Mouse (Mus musculus) limb, embryonic 15.5 days (tissue): Measurements from ENCODE around the gene Folr1. TPM values are rescaled to one million over a fixed set of nuclear protein-coding genes. Genes with fewer than 3 reads are reported as not detected.
A peak's percentile ranks its signal among the peaks of the same experiment; 100 is the strongest.

ENCODE experiments used
- ATAC-seq: fragments of 200-750 bp; cut with Nextera tagmentation; 2 replicates; pipeline ENCODE4 v1.8.0; 2017; ENCODE audit warnings: low read depth, moderate TSS enrichment; ENCODE audit not compliant: insufficient number of reproducible peaks, low FRiP score, low TSS enrichment
- H3K27ac ChIP-seq: fragments of 300-500 bp; sonication (generic); 2 replicates; pipeline ENCODE4 v1.5.1; 2015; ENCODE audit warnings: moderate library complexity, mild to moderate bottlenecking, inconsistent platforms
- H3K27me3 ChIP-seq: fragments of 300-500 bp; sonication (generic); 2 replicates; pipeline ENCODE4 v1.6.1; 2015; ENCODE audit warnings: inconsistent platforms
- H3K36me3 ChIP-seq: fragments of 300-500 bp; sonication (generic); 2 replicates; pipeline ENCODE4 v1.6.1; 2015; ENCODE audit warnings: inconsistent platforms
- H3K4me1 ChIP-seq: fragments of 300-500 bp; sonication (generic); 2 replicates; pipeline ENCODE4 v1.6.1; 2015; ENCODE audit warnings: inconsistent platforms
- H3K4me2 ChIP-seq: fragments of 300-500 bp; sonication (generic); 2 replicates; pipeline ENCODE4 v1.6.1; 2015; ENCODE audit warnings: mild to moderate bottlenecking, inconsistent platforms
- H3K4me3 ChIP-seq: fragments of 300-500 bp; sonication (generic); 2 replicates; pipeline ENCODE4 v1.5.1; 2015; ENCODE audit warnings: mild to moderate bottlenecking, inconsistent platforms
- H3K9ac ChIP-seq: fragments of 300-500 bp; sonication (generic); 2 replicates; pipeline ENCODE4 v1.6.1; 2015; ENCODE audit warnings: inconsistent platforms
- H3K9me3 ChIP-seq: fragments of 300-500 bp; sonication (generic); 2 replicates; pipeline ENCODE4 v1.6.1; 2016; ENCODE audit warnings: inconsistent platforms
- WGBS: fragments of 180-500 bp; shearing (Covaris S2); methylation state at CpG from one replicate; pipeline ENCODE4 v1.1.7; 2015; 5-methylcytosine and 5-hydroxymethylcytosine counted together
- polyA plus RNA-seq: library from polyadenylated mRNA; unstranded; fragments of >200 nt; fragmentation: Nextera tagmentation; extraction: Ambion mirVana; gene quantifications from 2 replicates; pipeline ENCODE4 v1.2.1, GENCODE M21; 2015

The Folr1 gene
- polyA plus RNA-seq, 1 experiment from 2014 or later, result 0.65 TPM

DNA sequence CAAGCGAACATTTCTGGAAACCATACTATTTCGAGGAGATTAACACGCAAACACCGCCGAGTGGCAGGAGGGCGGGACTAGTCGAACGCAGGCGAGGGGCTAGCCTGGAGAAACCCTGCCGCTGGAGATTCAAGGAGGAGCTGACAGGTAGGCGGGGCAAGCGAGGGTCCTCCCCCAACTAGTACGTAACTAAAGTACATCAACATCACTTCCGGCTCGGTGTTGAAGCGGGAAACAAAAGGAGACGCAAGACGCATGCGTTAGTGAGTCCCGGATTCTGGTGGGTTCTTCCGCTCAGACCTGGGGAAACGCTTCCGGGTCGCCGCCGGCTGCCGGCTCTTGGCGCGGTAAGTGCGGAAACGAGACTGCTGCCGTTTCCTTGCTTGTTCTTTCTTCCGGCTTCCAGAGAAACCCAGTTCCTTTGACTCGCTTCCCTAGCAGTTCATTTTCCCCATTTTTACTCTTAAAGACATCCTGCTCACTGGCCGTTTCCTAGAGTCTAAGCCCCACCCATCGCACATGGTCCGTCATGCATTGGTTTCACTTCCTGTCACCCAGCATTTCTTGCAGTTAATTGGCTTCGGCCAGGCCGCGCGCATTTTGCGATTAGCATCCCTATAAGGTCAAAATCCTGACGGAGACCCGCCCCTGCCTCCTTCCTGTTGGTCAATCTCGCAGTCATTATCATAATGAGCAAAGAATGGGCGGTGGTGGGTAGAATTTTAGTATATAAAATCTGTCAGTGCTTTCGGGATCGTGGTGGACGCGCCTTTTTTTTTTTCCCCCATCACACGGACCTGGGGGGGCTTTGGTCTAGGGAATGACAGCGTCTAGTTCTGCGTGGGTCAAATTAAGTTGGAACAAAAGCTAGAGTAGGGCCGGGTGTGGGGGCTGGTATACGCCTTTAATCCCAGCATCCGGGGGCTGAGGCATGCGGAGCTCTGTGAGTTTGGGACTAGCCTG, 25.8 kb upstream of the Folr1 start:
- Histone ChIP-seq H3K4me1 (peaks cover 6% of the 10 kb centered on the region; the same call in 1 of the 2 replicates), H3K9ac (peak overlapping the region; percentile 31; the same call in 1 of the 2 replicates), H3K4me3 (peak overlapping the region; percentile 65), H3K36me3 (peaks cover 8% of the 10 kb centered on the region; the same call in 1 of the 2 replicates), H3K4me2 (peak overlapping the region; percentile 49), H3K27ac (peak overlapping the region; percentile 96), H3K27me3 (no peaks in the 10 kb centered on the region), H3K9me3 (no peaks in the 10 kb centered on the region)
- under 1% methylated on average over 57 of the region's 57 CpGs for WGBS
- ATAC-seq, result peak; percentile 99

DNA sequence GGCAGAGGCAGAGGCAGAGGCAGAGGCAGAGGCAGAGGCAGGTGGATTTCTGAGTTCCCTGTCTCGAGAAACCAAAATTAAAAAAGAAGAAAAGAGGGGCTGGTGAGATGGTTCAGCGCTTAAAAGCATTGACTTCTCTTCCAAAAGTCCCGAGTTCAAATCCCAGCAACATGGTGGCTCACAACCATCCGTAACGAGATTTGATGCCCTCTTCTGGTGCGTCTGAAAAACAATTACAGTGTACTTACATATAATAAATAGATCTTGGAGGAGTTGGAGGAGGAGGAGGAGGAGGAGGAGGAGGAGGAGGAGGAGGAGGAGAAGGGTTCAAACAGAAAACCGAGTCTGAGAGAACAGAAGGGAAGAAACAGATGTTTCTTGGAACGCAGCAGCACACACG, 25.1 kb upstream of the Folr1 start:
- Histone ChIP-seq H3K27ac (peak overlapping the region; percentile 96), H3K9me3 (no peaks in the 10 kb centered on the region), H3K9ac (no peak overlapping the region), H3K27me3 (no peaks in the 10 kb centered on the region), H3K36me3 (peaks cover 5% of the 10 kb centered on the region; the same call in 1 of the 2 replicates), H3K4me1 (peaks cover 6% of the 10 kb centered on the region; the same call in 1 of the 2 replicates), H3K4me3 (peak overlapping the region; percentile 65), H3K4me2 (peak overlapping the region; percentile 36)
- WGBS, result 35% methylated on average over 9 of the region's 9 CpGs
- ATAC-seq, result no peak

DNA sequence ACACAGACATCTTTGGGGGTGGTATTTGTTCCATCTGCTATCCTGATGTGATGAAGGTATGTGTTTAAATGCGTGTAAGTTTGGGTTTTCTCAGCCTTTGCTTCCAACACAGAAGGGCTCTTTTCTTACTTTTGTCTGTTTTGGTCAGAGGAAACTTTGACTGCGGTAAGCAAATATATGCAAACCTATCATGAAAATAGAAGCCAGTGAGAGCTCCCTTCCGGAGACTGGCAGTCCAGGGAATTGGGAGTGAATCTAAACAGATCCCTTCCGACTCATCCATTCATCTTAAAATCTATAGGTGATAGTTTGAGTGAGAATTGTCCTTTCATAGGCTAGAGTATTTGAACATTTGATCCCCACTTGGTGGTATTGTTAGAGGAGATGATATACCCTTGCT, 17.9 kb upstream of the Folr1 start:
- WGBS, result 82% methylated on average over 4 of the region's 4 CpGs
- no peak overlapping the region for H3K4me2 ChIP-seq

DNA sequence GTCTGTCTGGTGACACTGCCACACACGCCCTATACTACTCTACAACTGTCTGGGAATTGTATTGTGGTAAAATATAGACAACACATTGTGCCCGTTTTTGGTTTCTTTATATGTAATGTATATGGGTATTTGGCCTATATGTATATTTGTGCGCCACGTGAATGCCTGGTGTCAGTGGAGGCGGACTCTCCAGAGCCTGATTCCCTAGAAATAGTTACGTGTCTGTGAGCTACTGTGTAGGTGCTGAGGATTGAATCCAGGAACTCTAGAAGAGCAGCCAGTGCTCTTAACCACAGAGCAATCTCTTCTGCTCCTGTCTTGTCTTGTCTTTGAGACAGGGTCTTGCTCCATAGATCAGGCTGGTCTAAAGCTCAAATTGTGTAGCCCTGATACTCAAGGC, 15.7 kb upstream of the Folr1 start:
- Histone ChIP-seq H3K27ac (no peak overlapping the region), H3K4me2 (no peak overlapping the region), H3K9ac (no peak overlapping the region), H3K9me3 (no peaks in the 10 kb centered on the region), H3K36me3 (no peaks in the 10 kb centered on the region), H3K4me3 (no peak overlapping the region), H3K27me3 (no peaks in the 10 kb centered on the region), H3K4me1 (no peaks in the 10 kb centered on the region)
- no peak for ATAC-seq
- 83% methylated on average over 6 of the region's 6 CpGs for WGBS

More for the DNA sequence above, 17.9 kb upstream of the Folr1 start:
- Histone ChIP-seq H3K27me3 (no peaks in the 10 kb centered on the region), H3K9ac (no peak overlapping the region), H3K4me1 (no peaks in the 10 kb centered on the region), H3K27ac (no peak overlapping the region), H3K4me3 (no peak overlapping the region), H3K9me3 (no peaks in the 10 kb centered on the region), H3K36me3 (no peaks in the 10 kb centered on the region)
- no peak for ATAC-seq

DNA sequence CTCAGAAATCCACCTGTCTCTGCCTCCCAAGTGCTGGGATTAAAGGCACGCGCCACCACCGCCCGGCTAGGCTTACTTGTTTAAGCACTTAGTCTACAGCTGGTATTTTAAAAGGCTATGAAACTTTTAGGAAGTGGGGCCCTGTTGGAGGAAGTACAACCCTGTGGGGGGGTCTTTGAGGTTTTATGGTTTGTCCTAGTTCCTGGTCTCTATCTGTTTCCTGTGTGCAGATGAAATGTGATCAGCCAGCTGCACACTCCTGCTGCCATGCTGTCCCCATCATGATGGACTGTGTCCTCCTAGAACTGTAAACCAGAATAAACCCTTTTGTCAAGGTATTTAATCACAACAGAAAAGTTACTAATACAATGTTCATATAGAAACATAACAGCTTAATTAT, 13.6 kb upstream of the Folr1 start:
- WGBS, result 84% methylated on average over 4 of the region's 4 CpGs
- Histone ChIP-seq H3K27ac (no peak overlapping the region), H3K4me3 (no peak overlapping the region), H3K4me1 (no peaks in the 10 kb centered on the region), H3K27me3 (no peaks in the 10 kb centered on the region), H3K9ac (no peak overlapping the region), H3K36me3 (no peaks in the 10 kb centered on the region), H3K4me2 (no peak overlapping the region), H3K9me3 (no peaks in the 10 kb centered on the region)
- no peak for ATAC-seq

DNA sequence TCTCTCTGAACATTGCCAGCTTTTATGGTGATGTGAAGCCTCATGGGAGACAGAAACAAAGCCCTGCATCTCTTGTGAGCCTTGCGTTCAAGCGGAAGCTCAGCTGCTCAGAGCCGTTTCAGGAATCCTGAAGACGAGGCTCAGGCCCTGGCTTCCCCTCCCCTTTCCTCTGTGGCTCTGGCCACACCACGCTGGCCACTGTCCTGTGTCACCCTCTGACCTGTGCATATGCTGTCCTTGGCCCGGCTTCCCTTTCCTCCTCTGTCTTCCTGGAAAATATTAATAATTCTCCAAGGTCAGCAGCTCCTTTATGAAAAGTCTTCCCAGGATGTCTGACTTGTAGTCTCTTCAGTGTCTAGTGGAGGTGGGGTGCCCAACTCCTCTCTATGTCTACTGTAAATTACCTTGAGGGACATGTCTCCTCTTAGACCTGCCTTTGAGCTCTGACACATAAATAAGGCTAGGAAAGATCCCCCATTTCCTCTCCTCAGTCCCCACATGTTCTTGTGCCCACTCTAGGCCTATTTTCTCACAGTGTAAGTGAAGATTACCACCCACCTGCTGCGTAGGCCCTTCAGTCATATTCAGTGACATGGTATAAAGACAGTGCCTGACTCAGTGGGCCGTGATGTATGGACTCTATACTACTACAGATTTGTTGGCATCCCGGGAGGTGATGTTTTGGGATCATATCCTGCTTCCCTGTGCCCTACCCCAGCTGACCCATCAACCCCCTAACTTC, 12.0 kb upstream of the Folr1 start:
- Histone ChIP-seq H3K4me2 (no peak overlapping the region), H3K27me3 (no peaks in the 10 kb centered on the region), H3K9ac (no peak overlapping the region), H3K4me1 (no peaks in the 10 kb centered on the region), H3K4me3 (no peak overlapping the region), H3K9me3 (no peaks in the 10 kb centered on the region), H3K36me3 (no peaks in the 10 kb centered on the region), H3K27ac (no peak overlapping the region)
- 71% methylated on average over 9 of the region's 9 CpGs for WGBS
- ATAC-seq, result no peak

DNA sequence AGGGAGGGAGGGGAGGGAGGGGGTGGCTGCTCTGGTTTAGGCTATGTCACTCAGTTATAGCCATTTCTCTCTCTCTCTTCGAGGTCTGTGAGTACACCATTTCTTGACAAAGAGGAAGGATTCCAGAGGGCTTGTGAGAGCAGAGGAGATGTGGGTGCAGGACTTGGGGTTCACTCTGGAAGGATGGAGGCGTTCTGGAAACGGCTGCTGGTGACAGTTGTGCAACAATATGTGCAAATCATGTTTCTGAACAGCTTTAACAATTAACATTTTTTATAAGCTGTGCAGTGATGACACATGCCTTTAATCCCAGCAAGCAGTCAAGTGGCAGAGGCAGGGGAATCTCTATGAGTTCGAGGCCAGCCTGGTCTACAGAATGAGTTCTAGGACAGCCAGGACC, 10.3 kb upstream of the Folr1 start:
- ATAC-seq, result no peak
- H3K4me2 ChIP-seq, result no peak overlapping the region
- H3K36me3 ChIP-seq, result no peaks in the 10 kb centered on the region
- no peaks in the 10 kb centered on the region for H3K4me1 ChIP-seq
- H3K4me3 ChIP-seq, result no peak overlapping the region
- H3K9ac ChIP-seq, result no peak overlapping the region
- 74% methylated on average over 4 of the region's 4 CpGs for WGBS
- H3K9me3 ChIP-seq, result no peaks in the 10 kb centered on the region
- H3K27me3 ChIP-seq, result no peaks in the 10 kb centered on the region
- no peak overlapping the region for H3K27ac ChIP-seq

DNA sequence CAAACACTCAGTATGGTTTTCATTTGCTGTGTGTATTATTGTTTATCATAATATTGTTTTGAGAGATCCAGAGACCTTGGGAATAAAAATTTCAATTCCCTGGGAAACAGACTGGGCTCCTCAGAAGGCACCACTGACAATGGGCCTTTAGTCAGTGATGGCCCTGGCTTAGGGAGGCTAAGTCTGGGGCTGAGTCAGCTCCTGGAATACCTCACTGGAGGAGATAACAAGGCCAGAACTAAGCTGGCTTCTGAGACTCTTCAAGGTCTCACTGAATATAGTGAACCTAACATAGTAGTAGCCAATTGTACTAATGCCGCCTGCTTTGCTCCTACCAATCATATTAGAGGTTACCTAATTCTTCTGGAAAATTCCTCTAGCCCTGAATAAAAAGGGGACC, 5.4 kb upstream of the Folr1 start:
- Histone ChIP-seq H3K36me3 (no peaks in the 10 kb centered on the region), H3K4me1 (no peaks in the 10 kb centered on the region), H3K4me2 (no peak overlapping the region), H3K9ac (no peak overlapping the region), H3K27ac (no peak overlapping the region), H3K9me3 (no peaks in the 10 kb centered on the region), H3K4me3 (no peak overlapping the region), H3K27me3 (no peaks in the 10 kb centered on the region)
- no peak for ATAC-seq
- WGBS, result 94% methylated on average over 1 of the region's 1 CpGs

DNA sequence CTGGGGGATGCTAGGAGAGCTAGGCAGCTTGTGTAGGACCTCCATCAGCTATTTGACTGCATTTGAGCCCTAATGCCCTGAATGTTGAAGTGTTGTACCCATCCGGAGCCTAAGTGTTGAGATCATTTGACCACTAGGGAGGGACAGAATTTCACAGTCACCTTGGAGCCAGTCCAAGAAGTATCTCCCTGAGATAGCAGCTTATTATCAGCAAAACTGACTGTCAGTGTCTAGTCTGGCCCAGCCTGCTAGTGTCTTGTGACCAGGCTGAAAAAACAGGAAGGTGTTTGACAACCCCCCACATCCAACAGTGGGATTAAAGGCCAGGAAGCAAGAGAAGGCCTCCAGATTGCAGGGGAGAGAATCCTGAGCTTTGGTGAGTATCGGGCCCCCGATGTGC, 708 bp upstream of the Folr1 start:
- H3K9ac ChIP-seq, result no peak overlapping the region
- H3K9me3 ChIP-seq, result no peaks in the 10 kb centered on the region
- H3K4me2 ChIP-seq, result no peak overlapping the region
- no peak overlapping the region for H3K4me3 ChIP-seq
- ATAC-seq, result no peak
- WGBS, result 83% methylated on average over 3 of the region's 3 CpGs
- no peaks in the 10 kb centered on the region for H3K36me3 ChIP-seq
- H3K27ac ChIP-seq, result no peak overlapping the region
- H3K27me3 ChIP-seq, result no peaks in the 10 kb centered on the region
- H3K4me1 ChIP-seq, result no peaks in the 10 kb centered on the region

DNA sequence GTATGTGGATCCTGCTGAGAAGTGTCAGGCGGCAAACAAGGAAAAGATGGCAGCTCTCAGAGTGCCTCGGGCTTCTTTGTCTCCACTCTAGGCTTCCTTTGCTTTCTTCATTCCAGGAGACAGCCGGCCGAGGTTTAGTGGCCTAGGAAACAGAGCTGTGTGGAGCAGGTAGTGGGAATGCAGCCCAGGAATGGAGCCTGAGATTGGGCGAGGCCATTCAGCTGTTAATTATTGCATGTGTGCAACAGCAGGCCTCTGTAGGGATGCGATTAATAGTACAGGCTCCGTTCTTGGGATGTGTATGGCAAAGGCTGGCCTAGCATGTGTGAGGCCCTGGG, 1.5 kb downstream of the Folr1 start:
- H3K9me3 ChIP-seq, result no peaks in the 10 kb centered on the region
- H3K36me3 ChIP-seq, result no peaks in the 10 kb centered on the region
- ATAC-seq, result no peak
- WGBS, result 66% methylated on average over 7 of the region's 7 CpGs
- H3K4me1 ChIP-seq, result no peaks in the 10 kb centered on the region
- H3K4me3 ChIP-seq, result no peak overlapping the region
- no peak overlapping the region for H3K4me2 ChIP-seq
- H3K27me3 ChIP-seq, result no peaks in the 10 kb centered on the region
- H3K27ac ChIP-seq, result no peak overlapping the region
- H3K9ac ChIP-seq, result no peak overlapping the region

DNA sequence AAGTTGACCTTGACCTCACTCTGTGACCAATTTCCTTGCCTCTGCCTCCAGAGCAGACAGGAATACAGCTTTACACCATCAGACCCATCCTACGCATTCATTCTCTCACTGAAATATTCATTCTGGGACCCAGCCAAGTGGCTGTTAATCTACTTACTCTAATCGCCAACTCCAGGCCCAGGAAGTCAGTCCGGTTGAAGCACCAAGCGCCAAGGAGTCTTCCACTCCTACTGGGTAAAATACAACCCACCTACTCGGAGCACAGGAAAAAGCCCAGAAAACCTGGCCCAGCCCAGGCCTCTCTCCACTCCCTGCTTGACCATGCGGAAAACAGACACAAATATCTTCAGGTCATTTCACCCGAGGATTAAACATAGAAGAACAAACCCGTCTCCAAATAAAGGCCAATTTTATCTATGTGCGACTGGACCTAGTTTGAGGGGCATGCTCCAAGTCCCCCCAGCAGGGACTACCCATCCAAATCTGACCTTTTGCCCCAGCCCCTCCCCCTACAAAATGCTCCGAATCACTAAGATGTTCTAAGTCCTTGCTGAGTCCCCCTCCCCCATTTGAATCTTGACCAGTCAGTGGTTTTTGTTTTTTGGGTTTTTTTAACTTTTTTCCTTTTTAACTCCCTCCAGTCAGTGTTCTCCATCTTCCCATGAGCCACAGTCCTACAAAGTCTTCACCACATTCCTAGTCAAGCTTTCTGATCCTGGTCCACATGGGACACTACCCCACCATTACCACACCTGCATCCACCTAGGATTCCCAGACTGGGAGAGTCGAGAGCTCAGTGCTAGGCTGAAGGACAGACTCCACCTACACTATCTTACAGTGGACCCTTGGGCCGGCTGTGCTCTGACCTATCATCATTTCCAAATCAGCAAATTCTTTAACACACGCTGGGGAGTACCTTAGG, 2.1 kb downstream of the Folr1 start:
- ATAC-seq, result no peak
- no peak overlapping the region for H3K4me3 ChIP-seq
- H3K36me3 ChIP-seq, result no peaks in the 10 kb centered on the region
- no peaks in the 10 kb centered on the region for H3K4me1 ChIP-seq
- no peak overlapping the region for H3K27ac ChIP-seq
- H3K9me3 ChIP-seq, result no peaks in the 10 kb centered on the region
- WGBS, result 76% methylated on average over 13 of the region's 13 CpGs
- H3K27me3 ChIP-seq, result no peaks in the 10 kb centered on the region
- H3K4me2 ChIP-seq, result no peak overlapping the region
- no peak overlapping the region for H3K9ac ChIP-seq
